Mouse (Mus musculus) bone marrow, adult 2 months (tissue): ENCODE measurements around the gene Rasd1.

Source experiments
- CTCF ChIP-seq: fragments of 200-500 bp; IDR thresholded peaks from 2 replicates; pipeline ENCODE4 v1.5.1; 2011; ENCODE audit warnings: low read length, control low read depth; ENCODE audit not compliant: control insufficient read depth, insufficient read depth
- POLR2A ChIP-seq: fragments of 200-500 bp; IDR thresholded peaks from 2 replicates; pipeline ENCODE4 v1.6.1; 2011; ENCODE audit warnings: low read depth, mild to moderate bottlenecking, control low read depth, low read length, borderline replicate concordance; ENCODE audit not compliant: control insufficient read depth

DNA sequence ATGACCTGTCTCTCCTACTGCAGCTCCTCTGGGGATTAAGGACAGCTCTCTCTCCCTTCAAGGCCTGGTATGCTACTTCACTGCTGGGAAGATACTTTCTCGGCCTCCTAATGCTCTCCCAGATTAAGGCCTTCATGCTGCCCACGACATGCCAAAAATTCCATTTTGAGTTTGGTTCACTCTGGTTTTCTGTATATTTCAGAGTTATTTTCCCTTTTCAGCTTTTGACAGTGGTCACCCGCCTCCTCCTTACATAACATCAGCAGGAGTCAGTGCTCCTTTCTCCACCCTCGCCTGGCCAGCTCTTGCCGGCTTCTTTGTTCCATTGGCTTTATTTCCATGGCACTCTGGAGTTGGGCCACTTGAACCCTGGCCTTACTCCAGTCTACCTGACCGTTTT lies 40.0 kb upstream of the Rasd1 start:
- TF ChIP-seq POLR2A (no peak), CTCF (no peak)
